In genomic region chr7:112276823-112277222, GRCm38 (mm10) we compare ENCODE assay signal across 18 mouse cellular contexts. TPM values are rescaled to one million over a fixed set of nuclear protein-coding genes. Genes with fewer than 3 reads are reported as not detected.
DNase-seq lines count a peak whose midpoint lies in the region; ATAC-seq and TF ChIP-seq lines count a peak whose summit lies in the region.
"Had no signal": no experiment of that assay in that cellular context is flagged by ENCODE, and none has a peak within 500 bp of the region (broad histone marks: within the 10 kb centered on the region; RNA-seq: fewer than 3 reads in every experiment).

No protein-coding gene starts in this region.

- peak; percentile 26 for ATAC-seq in intestine, embryonic 15.5 days
- peak; percentile 38; the same call in 1 of the 2 replicates for ATAC-seq in stomach, postnatal 0 days (ENCODE audit: low FRiP score, low TSS enrichment)
- no peak for ATAC-seq in forebrain, embryonic 16.5 days
- ATAC-seq: forebrain, embryonic 15.5 days; hindbrain, embryonic 16.5 days had no signal

- H3K4me2 ChIP-seq in intestine, embryonic 15.5 days (replicated peaks): peak overlapping the region; percentile 29; the same call in 1 of the 2 replicates
- no peak overlapping the region for H3K4me2 ChIP-seq in stomach, postnatal 0 days (replicated peaks; ENCODE audit: low read depth)
- no peak overlapping the region for H3K4me2 ChIP-seq in forebrain, embryonic 16.5 days (ENCODE audit: low read length)
- H3K4me2 ChIP-seq: embryonic facial prominence, embryonic 13.5 days; forebrain, embryonic 15.5 days; limb, embryonic 13.5 days; neural tube, embryonic 12.5 days had no signal

- no peak overlapping the region for H3K4me3 ChIP-seq in gastrocnemius, adult 2 months
- no peak overlapping the region for H3K4me3 ChIP-seq in intestine, embryonic 15.5 days (replicated peaks)
- H3K4me3 ChIP-seq in stomach, postnatal 0 days (ENCODE audit: low read depth, low read length): no peak overlapping the region
- no peak overlapping the region for H3K4me3 ChIP-seq in forebrain, embryonic 16.5 days (replicated peaks; ENCODE audit: low read length)
- H3K4me3 ChIP-seq: embryonic facial prominence, embryonic 13.5 days; forebrain, embryonic 15.5 days; limb, embryonic 13.5 days; neural tube, embryonic 12.5 days had no signal

- 56% methylated on average over 4 of the region's 4 CpGs for WGBS in intestine, embryonic 15.5 days
- WGBS in stomach, postnatal 0 days: 61% methylated on average over 4 of the region's 4 CpGs
- WGBS in forebrain, embryonic 16.5 days: 94% methylated on average over 4 of the region's 4 CpGs

- intact Hi-C loops in gastrocnemius, adult 2 months (cut with DNase I): no loop called here

- peaks cover 54% of the 10 kb centered on the region for H3K4me1 ChIP-seq in intestine, embryonic 15.5 days (replicated peaks)
- 0 out of 2 replicates have a peak, but pooled peaks cover 3% of the 10 kb centered on the region for H3K4me1 ChIP-seq in stomach, postnatal 0 days (replicated peaks; ENCODE audit: control insufficient read depth, insufficient read depth)
- H3K4me1 ChIP-seq in forebrain, embryonic 16.5 days (replicated peaks; ENCODE audit: control insufficient read depth, insufficient read depth, low read length): peaks cover 14% of the 10 kb centered on the region

- no peaks in the 10 kb centered on the region for H3K27me3 ChIP-seq in intestine, embryonic 15.5 days (replicated peaks)
- H3K27me3 ChIP-seq in stomach, postnatal 0 days (ENCODE audit: control insufficient read depth, insufficient read depth, low read length): no peaks in the 10 kb centered on the region
- no peaks in the 10 kb centered on the region for H3K27me3 ChIP-seq in forebrain, embryonic 16.5 days (replicated peaks; ENCODE audit: control insufficient read depth, insufficient read depth, low read length)
- H3K27me3 ChIP-seq: embryonic facial prominence, embryonic 13.5 days; forebrain, embryonic 15.5 days; neural tube, embryonic 12.5 days had no signal

- H3K9me3 ChIP-seq in intestine, embryonic 15.5 days: no peaks in the 10 kb centered on the region
- no peaks in the 10 kb centered on the region for H3K9me3 ChIP-seq in stomach, postnatal 0 days (ENCODE audit: control insufficient read depth, low read length)
- H3K9me3 ChIP-seq in forebrain, embryonic 16.5 days (ENCODE audit: control insufficient read depth, low read length): no peaks in the 10 kb centered on the region
- H3K9me3 ChIP-seq: embryonic facial prominence, embryonic 13.5 days; forebrain, embryonic 15.5 days; limb, embryonic 13.5 days; neural tube, embryonic 12.5 days had no signal

- no peaks in the 10 kb centered on the region for H3K36me3 ChIP-seq in intestine, embryonic 15.5 days
- no peaks in the 10 kb centered on the region for H3K36me3 ChIP-seq in stomach, postnatal 0 days (ENCODE audit: control insufficient read depth, insufficient read depth, low read length)
- H3K36me3 ChIP-seq in forebrain, embryonic 16.5 days (ENCODE audit: control insufficient read depth, insufficient read depth): no peaks in the 10 kb centered on the region
- H3K36me3 ChIP-seq: embryonic facial prominence, embryonic 13.5 days; forebrain, embryonic 15.5 days; limb, embryonic 13.5 days; neural tube, embryonic 12.5 days had no signal

- no peak for TF ChIP-seq EP300 in stomach, postnatal 0 days (optimal IDR thresholded peaks at IDR 0.05)

- TF ChIP-seq CTCF in gastrocnemius, adult 2 months (IDR thresholded peaks at IDR 0.05): no peak
- no peak for TF ChIP-seq CTCF in stomach, postnatal 0 days (IDR thresholded peaks at IDR 0.05; ENCODE audit: low read depth)

- peak overlapping the region; percentile 56 for H3K27ac ChIP-seq in gastrocnemius, adult 2 months
- peak overlapping the region; percentile 73 for H3K27ac ChIP-seq in intestine, embryonic 15.5 days
- no peak overlapping the region for H3K27ac ChIP-seq in stomach, postnatal 0 days (replicated peaks)
- H3K27ac ChIP-seq in forebrain, embryonic 16.5 days (ENCODE audit: low read length): no peak overlapping the region
- H3K27ac ChIP-seq: embryonic facial prominence, embryonic 13.5 days; forebrain, embryonic 15.5 days; limb, embryonic 13.5 days; neural tube, embryonic 12.5 days had no signal

- DNase-seq in gastrocnemius, adult 2 months: no peak
- DNase-seq in gastrocnemius, adult 18-20 months (ENCODE audit: low spot score): no peak
- peak; percentile 31 for DNase-seq in ovary, adult 18-20 months (ENCODE audit: low spot score)
- no peak for DNase-seq in ovary, postnatal 10 days (ENCODE audit: low spot score)
- peak; percentile 35 for DNase-seq in stomach, postnatal 0 days (ENCODE audit: low spot score)
- no peak for DNase-seq in spleen, postnatal 36 days (ENCODE audit: low spot score in 2 of 2)
- DNase-seq: adrenal gland, adult 2 months; cerebellum, postnatal 10 days; kidney, postnatal 10 days; layer of hippocampus, postnatal 36 days; midbrain, embryonic 14.5 days had no signal

- no peak overlapping the region for H3K9ac ChIP-seq in intestine, embryonic 15.5 days
- H3K9ac ChIP-seq in stomach, postnatal 0 days (ENCODE audit: low read length): no peak overlapping the region
- no peak overlapping the region for H3K9ac ChIP-seq in forebrain, embryonic 16.5 days (replicated peaks; ENCODE audit: low read depth, low read length)
- H3K9ac ChIP-seq: embryonic facial prominence, embryonic 13.5 days; forebrain, embryonic 15.5 days; limb, embryonic 13.5 days; neural tube, embryonic 12.5 days had no signal

RNA-seq across cellular contexts. Expression of gene Mical2, which starts 51.2 kb away (rescaled TPM):
- total RNA-seq in gastrocnemius, adult 2 months (2021): 100 to 1,000 TPM; 124 to 136 TPM
- total RNA-seq in gastrocnemius, adult 18-20 months (2021): 100 to 1,000 TPM; 166 to 180 TPM
- 18.6 and 19.4 TPM in 2 replicates for polyA plus RNA-seq in intestine, embryonic 15.5 days (2015; fragmentation: Nextera tagmentation; extraction: Ambion mirVana)
- 8.4 and 8.8 TPM in 2 replicates for polyA plus RNA-seq in stomach, postnatal 0 days (2015; fragmentation: Nextera tagmentation; extraction: Ambion mirVana)
- 10.0 and 11.1 TPM in 2 replicates for polyA plus RNA-seq in forebrain, embryonic 16.5 days (2015; fragmentation: Nextera tagmentation; extraction: Ambion mirVana)

Comparison
In these comparisons a context has a peak if more than half of its experiments do, and no peak if none do; other contexts are left out.
1. DNase-seq: peak in ovary, adult 18-20 months (single experiment) and stomach, postnatal 0 days (single experiment); none in gastrocnemius, adult 2 months (single experiment), gastrocnemius, adult 18-20 months (single experiment), ovary, postnatal 10 days (single experiment) and spleen, postnatal 36 days (0 of 2).
2. H3K27ac ChIP-seq: peak in gastrocnemius, adult 2 months (single experiment) and intestine, embryonic 15.5 days (single experiment); none in stomach, postnatal 0 days (single experiment) and forebrain, embryonic 16.5 days (single experiment).